Mouse (Mus musculus) heart, postnatal 0 days (tissue): ENCODE data around the gene Fgl2. TPM values are rescaled to one million over a fixed set of nuclear protein-coding genes. Genes with fewer than 3 reads are reported as not detected.

Experiments used
- ATAC-seq: fragments of 200-750 bp; cut with Nextera tagmentation; 2 replicates; pipeline ENCODE4 v1.8.0; 2017; ENCODE audit warnings: low read depth, moderate number of reproducible peaks, moderate library complexity; ENCODE audit not compliant: insufficient read depth
- DNase-seq: peaks from one replicate; pipeline ENCODE4 v3.0.0-alpha.2; 2016; ENCODE audit warnings: low spot score
- H3K27ac ChIP-seq: fragments of 300-500 bp; sonication (generic); 2 replicates; pipeline ENCODE4 v1.5.1; 2014; ENCODE audit warnings: low read depth, mild to moderate bottlenecking
- H3K27me3 ChIP-seq: fragments of 300-500 bp; sonication (generic); 2 replicates; pipeline ENCODE4 v1.6.1; 2014; ENCODE audit warnings: low read length, mixed read lengths; ENCODE audit not compliant: control insufficient read depth, insufficient read depth
- H3K36me3 ChIP-seq: fragments of 300-500 bp; sonication (generic); replicated peaks from 2 replicates; pipeline ENCODE4 v1.6.1; 2014; ENCODE audit warnings: low read length, mixed read lengths; ENCODE audit not compliant: control insufficient read depth, insufficient read depth
- H3K4me1 ChIP-seq: fragments of 300-500 bp; sonication (generic); 2 replicates; pipeline ENCODE4 v1.6.1; 2014; ENCODE audit warnings: antibody characterized with exemption; ENCODE audit not compliant: control insufficient read depth, insufficient read depth
- H3K4me2 ChIP-seq: fragments of 300-500 bp; sonication (generic); 2 replicates; pipeline ENCODE4 v1.6.1; 2014; ENCODE audit warnings: low read depth, mild to moderate bottlenecking, low read length, moderate library complexity
- H3K4me3 ChIP-seq: fragments of 300-500 bp; sonication (generic); 2 replicates; pipeline ENCODE4 v1.5.1; 2014; ENCODE audit warnings: low read depth, low read length
- H3K9ac ChIP-seq: fragments of 300-500 bp; sonication (generic); replicated peaks from 2 replicates; pipeline ENCODE4 v1.6.1; 2014; ENCODE audit warnings: low read depth, low read length, mixed read lengths
- H3K9me3 ChIP-seq: fragments of 300-500 bp; sonication (generic); replicated peaks from 2 replicates; pipeline ENCODE4 v1.6.1; 2016; ENCODE audit warnings: low read length; ENCODE audit not compliant: control insufficient read depth
- CTCF ChIP-seq: IDR thresholded peaks from 2 replicates; pipeline ENCODE4 v1.5.1; 2016; ENCODE audit warnings: antibody characterized with exemption, control low read depth, low read depth
- EP300 ChIP-seq: IDR thresholded peaks from 2 replicates; pipeline ENCODE4 v1.6.1; 2016; ENCODE audit warnings: antibody characterized with exemption, low read depth
- WGBS: fragments of 180-500 bp; shearing (Covaris S2); extraction: QIAGEN DNeasy Blood & Tissue Kit; methylation state at CpG from one replicate; pipeline ENCODE4 v1.1.7; 2014; 5-methylcytosine and 5-hydroxymethylcytosine counted together
- polyA plus RNA-seq: library from polyadenylated mRNA; unstranded; fragments of >200 nt; fragmentation: Nextera tagmentation; extraction: Ambion mirVana; gene quantifications from 2 replicates; pipeline ENCODE4 v1.2.1, GENCODE M21; 2015
- total RNA-seq: library from RNA; depleted of rRNA; stranded (reverse); fragments of >200 nt; gene quantifications from 2 replicates; pipeline ENCODE4 v1.2.3, GENCODE M21; 2014; ENCODE audit warnings: low replicate concordance

Gene Fgl2
- total and polyA plus RNA-seq, 2 experiments from 2014 or later: 54.4 to 79.5 TPM

- H3K4me3 ChIP-seq: no peak overlapping the region
- peaks cover 11% of the 10 kb centered on the region for H3K4me1 ChIP-seq
- H3K9ac ChIP-seq: no peak overlapping the region
- WGBS: 70% methylated on average over 13 of the region's 13 CpGs
- H3K9me3 ChIP-seq: no peaks in the 10 kb centered on the region
- H3K4me2 ChIP-seq: no peak overlapping the region
- no peaks in the 10 kb centered on the region for H3K36me3 ChIP-seq
- DNase-seq (no peak), ATAC-seq (no peak)
- TF ChIP-seq EP300 (no peak), CTCF (no peak)
- H3K27me3 ChIP-seq: no peaks in the 10 kb centered on the region
- H3K27ac ChIP-seq: no peak overlapping the region
Observed at GRCm38 (mm10) chr5:21384252-21384960, 12.0 kb downstream of the Fgl2 start.

- H3K9me3 ChIP-seq: no peaks in the 10 kb centered on the region
- no peak overlapping the region for H3K4me2 ChIP-seq
- no peaks in the 10 kb centered on the region for H3K36me3 ChIP-seq
- H3K27ac ChIP-seq: no peak overlapping the region
- WGBS: 87% methylated on average over 9 of the region's 9 CpGs
- TF ChIP-seq EP300: no peak
- no peak for TF ChIP-seq CTCF
- no peak overlapping the region for H3K9ac ChIP-seq
- no peak for DNase-seq
- ATAC-seq: no peak
- no peak overlapping the region for H3K4me3 ChIP-seq
- H3K4me1 ChIP-seq: peaks cover 10% of the 10 kb centered on the region
- H3K27me3 ChIP-seq: no peaks in the 10 kb centered on the region
Observed at GRCm38 (mm10) chr5:21384976-21385375, 12.5 kb downstream of the Fgl2 start.

- TF ChIP-seq CTCF: no peak
- no peak for TF ChIP-seq EP300
- Histone ChIP-seq H3K9ac (no peak overlapping the region), H3K27ac (no peak overlapping the region), H3K36me3 (no peaks in the 10 kb centered on the region), H3K4me1 (peaks cover 13% of the 10 kb centered on the region), H3K4me2 (no peak overlapping the region), H3K9me3 (no peaks in the 10 kb centered on the region), H3K27me3 (no peaks in the 10 kb centered on the region), H3K4me3 (no peak overlapping the region)
- DNase-seq (no peak), ATAC-seq (no peak)
- 59% methylated on average over 4 of the region's 4 CpGs for WGBS
Observed at GRCm38 (mm10) chr5:21386432-21386831, 14.0 kb downstream of the Fgl2 start.

DNA sequence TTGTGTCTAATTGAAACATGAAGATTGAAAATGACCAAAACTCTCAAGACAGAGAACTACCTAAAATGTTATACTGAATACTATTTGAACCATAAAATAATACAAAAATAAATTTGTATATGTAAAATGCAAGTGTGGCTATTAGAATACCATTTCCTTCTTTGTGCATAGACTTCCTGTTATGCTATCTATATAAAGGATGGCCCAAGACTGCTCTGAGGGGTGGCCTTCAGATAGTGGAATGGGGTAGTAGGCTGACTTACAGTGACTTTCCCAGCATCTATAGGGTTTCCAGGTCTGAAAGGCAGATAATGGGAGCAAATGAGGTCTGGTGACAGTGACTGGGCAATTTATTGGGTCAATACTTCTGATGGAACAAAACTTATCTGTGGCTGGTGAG, 14.9 kb downstream of the Fgl2 start:
- Histone ChIP-seq H3K9me3 (no peaks in the 10 kb centered on the region), H3K4me1 (peaks cover 19% of the 10 kb centered on the region), H3K27me3 (no peaks in the 10 kb centered on the region), H3K9ac (no peak overlapping the region), H3K27ac (no peak overlapping the region), H3K36me3 (no peaks in the 10 kb centered on the region), H3K4me3 (no peak overlapping the region), H3K4me2 (no peak overlapping the region)
- TF ChIP-seq CTCF: no peak
- TF ChIP-seq EP300: no peak
- DNase-seq (no peak), ATAC-seq (no peak)

- WGBS: 86% methylated on average over 4 of the region's 4 CpGs
- Histone ChIP-seq H3K4me2 (no peak overlapping the region), H3K36me3 (no peaks in the 10 kb centered on the region), H3K27me3 (no peaks in the 10 kb centered on the region), H3K4me3 (no peak overlapping the region), H3K4me1 (peaks cover 9% of the 10 kb centered on the region), H3K9ac (no peak overlapping the region), H3K27ac (no peak overlapping the region), H3K9me3 (no peaks in the 10 kb centered on the region)
- no peak for DNase-seq
- no peak for TF ChIP-seq EP300
- no peak for TF ChIP-seq CTCF
- no peak for ATAC-seq
Observed at GRCm38 (mm10) chr5:21388855-21389254, 16.4 kb downstream of the Fgl2 start.
